19 mouse cellular contexts compared by ENCODE assay signal in the genomic region with DNA sequence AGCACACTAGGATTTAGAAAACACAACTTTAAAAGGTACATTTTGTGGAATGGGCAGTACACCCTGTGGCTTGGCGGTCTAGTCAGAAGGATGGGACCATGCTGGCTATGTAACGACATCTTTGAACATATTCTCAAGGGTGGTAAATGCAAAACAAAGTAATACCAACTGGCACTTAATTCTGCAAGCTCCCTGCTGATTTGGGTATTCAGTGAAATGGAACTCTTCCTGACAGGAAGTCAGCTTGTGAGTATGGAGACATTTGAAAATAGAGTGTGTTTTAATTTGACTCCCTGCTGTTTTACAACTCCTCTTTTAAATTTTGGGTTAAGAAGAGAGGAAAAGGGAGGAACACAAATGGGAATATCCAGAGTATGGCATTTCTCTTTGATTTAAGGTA.
DNase-seq lines count a peak whose midpoint lies in the region; ATAC-seq and TF ChIP-seq lines count a peak whose summit lies in the region.
"Had no signal": no experiment of that assay in that cellular context is flagged by ENCODE, and none has a peak within 500 bp of the region (broad histone marks: within the 10 kb centered on the region; RNA-seq: fewer than 3 reads in every experiment).

No protein-coding gene starts in this region.

- TF ChIP-seq CTCF in midbrain, postnatal 0 days (IDR thresholded peaks at IDR 0.05): no peak

- no peak overlapping the region for H3K4me2 ChIP-seq in midbrain, embryonic 11.5 days
- H3K4me2 ChIP-seq in midbrain, postnatal 0 days (ENCODE audit: low read depth, low read length, poor library complexity, severe bottlenecking): no peak overlapping the region
- no peak overlapping the region for H3K4me2 ChIP-seq in limb, embryonic 11.5 days (ENCODE audit: low read depth, severe bottlenecking)
- H3K4me2 ChIP-seq in hindbrain, embryonic 14.5 days (replicated peaks): no peak overlapping the region
- H3K4me2 ChIP-seq in neural tube, embryonic 15.5 days: no peak overlapping the region
- H3K4me2 ChIP-seq: embryonic facial prominence, embryonic 12.5 days; forebrain, embryonic 15.5 days; hindbrain, embryonic 13.5 days; intestine, embryonic 15.5 days had no signal

- H3K27me3 ChIP-seq in midbrain, embryonic 11.5 days (ENCODE audit: control insufficient read depth, insufficient read depth, low read length): no peaks in the 10 kb centered on the region
- no peaks in the 10 kb centered on the region for H3K27me3 ChIP-seq in midbrain, postnatal 0 days (ENCODE audit: insufficient read depth, low read length)
- no peaks in the 10 kb centered on the region for H3K27me3 ChIP-seq in limb, embryonic 11.5 days (ENCODE audit: control insufficient read depth, insufficient read depth, low read length)
- no peaks in the 10 kb centered on the region for H3K27me3 ChIP-seq in hindbrain, embryonic 14.5 days (ENCODE audit: control insufficient read depth, insufficient read depth, low read length)
- no peaks in the 10 kb centered on the region for H3K27me3 ChIP-seq in neural tube, embryonic 15.5 days (replicated peaks)
- H3K27me3 ChIP-seq: embryonic facial prominence, embryonic 12.5 days; forebrain, embryonic 15.5 days; hindbrain, embryonic 13.5 days; intestine, embryonic 15.5 days had no signal

- WGBS in midbrain, embryonic 11.5 days: 31% methylated on average over 2 of the region's 2 CpGs
- 33% methylated on average over 2 of the region's 2 CpGs for WGBS in midbrain, postnatal 0 days
- 8% methylated on average over 2 of the region's 2 CpGs for WGBS in limb, embryonic 11.5 days
- 27% methylated on average over 2 of the region's 2 CpGs for WGBS in hindbrain, embryonic 14.5 days
- 9% methylated on average over 2 of the region's 2 CpGs for WGBS in neural tube, embryonic 15.5 days

- H3K9me3 ChIP-seq in midbrain, embryonic 11.5 days (ENCODE audit: control insufficient read depth, low read length): no peaks in the 10 kb centered on the region
- H3K9me3 ChIP-seq in midbrain, postnatal 0 days (ENCODE audit: low read length): no peaks in the 10 kb centered on the region
- no peaks in the 10 kb centered on the region for H3K9me3 ChIP-seq in limb, embryonic 11.5 days (ENCODE audit: control insufficient read depth, low read length)
- H3K9me3 ChIP-seq in hindbrain, embryonic 14.5 days (ENCODE audit: control insufficient read depth, low read length): no peaks in the 10 kb centered on the region
- H3K9me3 ChIP-seq in neural tube, embryonic 15.5 days (replicated peaks): no peaks in the 10 kb centered on the region
- H3K9me3 ChIP-seq: embryonic facial prominence, embryonic 12.5 days; forebrain, embryonic 15.5 days; heart, embryonic 10.5 days; hindbrain, embryonic 13.5 days; intestine, embryonic 15.5 days had no signal

- H3K9ac ChIP-seq in midbrain, embryonic 11.5 days (ENCODE audit: low read length): no peak overlapping the region
- no peak overlapping the region for H3K9ac ChIP-seq in midbrain, postnatal 0 days (replicated peaks; ENCODE audit: low read length, poor library complexity, severe bottlenecking)
- H3K9ac ChIP-seq in limb, embryonic 11.5 days (ENCODE audit: low read length): no peak overlapping the region
- no peak overlapping the region for H3K9ac ChIP-seq in hindbrain, embryonic 14.5 days
- no peak overlapping the region for H3K9ac ChIP-seq in neural tube, embryonic 15.5 days (replicated peaks)
- H3K9ac ChIP-seq: embryonic facial prominence, embryonic 12.5 days; forebrain, embryonic 15.5 days; hindbrain, embryonic 13.5 days; intestine, embryonic 15.5 days had no signal

- ATAC-seq in midbrain, embryonic 11.5 days (ENCODE audit: low FRiP score): no peak
- no peak for ATAC-seq in midbrain, postnatal 0 days (ENCODE audit: low FRiP score)
- ATAC-seq in limb, embryonic 11.5 days (ENCODE audit: insufficient number of reproducible peaks, low FRiP score, low TSS enrichment, low read depth): no peak
- ATAC-seq in hindbrain, embryonic 14.5 days (ENCODE audit: low FRiP score): no peak
- ATAC-seq in neural tube, embryonic 15.5 days (ENCODE audit: low FRiP score): no peak
- ATAC-seq: activated CD4-positive, CD25-positive, alpha-beta regulatory T cell, adult 4 months; forebrain, embryonic 15.5 days; intestine, embryonic 15.5 days had no signal

- DNase-seq in midbrain, embryonic 11.5 days (ENCODE audit: low spot score, missing footprints): peak; percentile 80
- DNase-seq in midbrain, postnatal 0 days (ENCODE audit: low spot score): no peak
- peak; percentile 9 for DNase-seq in WW6 (ENCODE audit: low read depth, low spot score)
- DNase-seq in limb, embryonic 11.5 days (ENCODE audit: low spot score): peak; percentile 38
- no peak for DNase-seq in hindbrain, embryonic 14.5 days (ENCODE audit: low spot score)
- DNase-seq: adrenal gland, postnatal 14 days; cerebellum, adult 11-12 months; cerebellum, adult 9-10 months; cerebellum, postnatal 25 days; gastrocnemius, postnatal 10 days; heart, adult 18-20 months; heart, postnatal 10 days had no signal

- no peak overlapping the region for H3K4me3 ChIP-seq in midbrain, embryonic 11.5 days (ENCODE audit: low read depth, low read length)
- H3K4me3 ChIP-seq in midbrain, postnatal 0 days (ENCODE audit: low read depth, low read length): no peak overlapping the region
- no peak overlapping the region for H3K4me3 ChIP-seq in limb, embryonic 11.5 days (ENCODE audit: low read depth, low read length)
- no peak overlapping the region for H3K4me3 ChIP-seq in hindbrain, embryonic 14.5 days (replicated peaks; ENCODE audit: low read length)
- no peak overlapping the region for H3K4me3 ChIP-seq in neural tube, embryonic 15.5 days (replicated peaks)
- H3K4me3 ChIP-seq: embryonic facial prominence, embryonic 12.5 days; forebrain, embryonic 15.5 days; heart, embryonic 10.5 days; hindbrain, embryonic 13.5 days; intestine, embryonic 15.5 days had no signal

- H3K4me1 ChIP-seq in midbrain, embryonic 11.5 days (ENCODE audit: control insufficient read depth, insufficient read depth, low read length): no peaks in the 10 kb centered on the region
- no peaks in the 10 kb centered on the region for H3K4me1 ChIP-seq in midbrain, postnatal 0 days (ENCODE audit: insufficient read depth, low read length)
- H3K4me1 ChIP-seq in limb, embryonic 11.5 days (ENCODE audit: control insufficient read depth, insufficient read depth, low read length): 0 out of 2 replicates have a peak, but pooled peaks cover 2% of the 10 kb centered on the region
- H3K4me1 ChIP-seq in hindbrain, embryonic 14.5 days (replicated peaks; ENCODE audit: control insufficient read depth, insufficient read depth, low read length): no peaks in the 10 kb centered on the region
- H3K4me1 ChIP-seq in neural tube, embryonic 15.5 days: no peaks in the 10 kb centered on the region
- H3K4me1 ChIP-seq: embryonic facial prominence, embryonic 12.5 days; forebrain, embryonic 15.5 days; heart, embryonic 10.5 days; hindbrain, embryonic 13.5 days; intestine, embryonic 15.5 days had no signal

- no peak overlapping the region for H3K27ac ChIP-seq in midbrain, embryonic 11.5 days (ENCODE audit: low read depth, low read length)
- H3K27ac ChIP-seq in midbrain, postnatal 0 days (ENCODE audit: low read depth, low read length): no peak overlapping the region
- no peak overlapping the region for H3K27ac ChIP-seq in limb, embryonic 11.5 days (replicated peaks; ENCODE audit: low read depth, low read length)
- H3K27ac ChIP-seq in hindbrain, embryonic 14.5 days: no peak overlapping the region
- no peak overlapping the region for H3K27ac ChIP-seq in neural tube, embryonic 15.5 days (replicated peaks)
- H3K27ac ChIP-seq: embryonic facial prominence, embryonic 12.5 days; forebrain, embryonic 15.5 days; heart, embryonic 10.5 days; hindbrain, embryonic 13.5 days; intestine, embryonic 15.5 days had no signal

- H3K36me3 ChIP-seq in midbrain, embryonic 11.5 days (ENCODE audit: control insufficient read depth, insufficient read depth, low read length): no peaks in the 10 kb centered on the region
- no peaks in the 10 kb centered on the region for H3K36me3 ChIP-seq in midbrain, postnatal 0 days (ENCODE audit: insufficient read depth, low read length)
- H3K36me3 ChIP-seq in limb, embryonic 11.5 days (ENCODE audit: control insufficient read depth, insufficient read depth, low read length): no peaks in the 10 kb centered on the region
- no peaks in the 10 kb centered on the region for H3K36me3 ChIP-seq in hindbrain, embryonic 14.5 days (replicated peaks; ENCODE audit: control insufficient read depth, insufficient read depth)
- H3K36me3 ChIP-seq in neural tube, embryonic 15.5 days: no peaks in the 10 kb centered on the region
- H3K36me3 ChIP-seq: embryonic facial prominence, embryonic 12.5 days; forebrain, embryonic 15.5 days; heart, embryonic 10.5 days; hindbrain, embryonic 13.5 days; intestine, embryonic 15.5 days had no signal

Comparison
In these comparisons a context has a peak if more than half of its experiments do, and no peak if none do; other contexts are left out.
1. DNase-seq: peak in midbrain, embryonic 11.5 days (single experiment), WW6 (single experiment) and limb, embryonic 11.5 days (single experiment); none in midbrain, postnatal 0 days (single experiment) and hindbrain, embryonic 14.5 days (single experiment).